Mouse (Mus musculus): ENCODE measurements at regions not wholly inside any gene's neighbourhood (a gene's known extent, or its start where the extent isn't known, plus 50 kb on each side); places are given as distances from the start of the nearest gene placed in this dataset.

- no peaks in the 10 kb centered on the region for H3K36me3 ChIP-seq (ENCODE audit: control insufficient read depth, insufficient read depth, low read length)
- no peak overlapping the region for H3K27ac ChIP-seq (ENCODE audit: low read depth, low read length)
- H3K4me3 ChIP-seq (ENCODE audit: low read depth, low read length): no peak overlapping the region
- no peaks in the 10 kb centered on the region for H3K4me1 ChIP-seq (replicated peaks; ENCODE audit: control insufficient read depth, insufficient read depth, low read length)
- H3K9ac ChIP-seq (ENCODE audit: low read depth, low read length): no peak overlapping the region
- no peaks in the 10 kb centered on the region for H3K9me3 ChIP-seq (ENCODE audit: control insufficient read depth, low read length)
- 70% methylated on average over 4 of the region's 4 CpGs for WGBS
- H3K4me2 ChIP-seq: no peak overlapping the region
- DNase-seq (ENCODE audit: low spot score): no peak
- no peak for ATAC-seq (replicated peaks; ENCODE audit: low FRiP score)
- no peaks in the 10 kb centered on the region for H3K27me3 ChIP-seq (replicated peaks; ENCODE audit: control insufficient read depth, insufficient read depth, low read length)
Observed at GRCm38 (mm10) chr9:120814286-120814685, 114.7 kb upstream of the Ctnnb1 start.

DNA sequence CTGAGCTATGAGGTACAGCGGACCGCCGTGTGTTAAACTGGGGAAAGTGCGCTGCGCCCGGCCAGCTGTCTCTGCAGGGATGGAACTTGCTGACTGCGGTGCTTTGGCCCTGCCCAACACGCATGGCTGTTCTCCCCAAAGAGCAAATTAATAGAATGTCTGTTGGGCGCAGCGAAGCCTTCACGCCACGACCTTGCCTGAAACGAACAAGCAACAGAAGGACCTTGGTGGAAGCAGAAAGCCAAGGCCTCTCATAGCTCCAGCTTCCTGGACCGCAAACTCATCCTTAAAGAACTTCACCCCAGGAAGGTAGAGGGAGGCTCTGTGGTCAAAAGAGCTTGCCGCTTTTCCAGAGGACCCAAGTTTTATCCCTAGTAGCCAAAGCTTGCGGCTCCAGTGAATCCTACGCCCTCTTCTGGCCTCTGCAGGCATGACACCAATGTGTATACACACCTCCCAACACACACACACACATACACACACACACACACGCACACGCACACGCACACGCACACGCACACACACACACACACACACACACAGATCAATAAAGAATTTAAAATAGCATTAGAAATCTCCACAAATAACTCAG is 110.2 kb upstream of the Ctnnb1 start:
- H3K9me3 ChIP-seq (ENCODE audit: control insufficient read depth, low read length): no peaks in the 10 kb centered on the region
- H3K36me3 ChIP-seq (ENCODE audit: control insufficient read depth, insufficient read depth, low read length): no peaks in the 10 kb centered on the region
- DNase-seq (ENCODE audit: low spot score): no peak
- H3K4me1 ChIP-seq (replicated peaks; ENCODE audit: control insufficient read depth, insufficient read depth, low read length): no peaks in the 10 kb centered on the region
- no peak overlapping the region for H3K4me3 ChIP-seq (ENCODE audit: low read depth, low read length)
- H3K27ac ChIP-seq (ENCODE audit: low read depth, low read length): no peak overlapping the region
- H3K4me2 ChIP-seq: no peak overlapping the region
- H3K9ac ChIP-seq (ENCODE audit: low read depth, low read length): no peak overlapping the region
- H3K27me3 ChIP-seq (replicated peaks; ENCODE audit: control insufficient read depth, insufficient read depth, low read length): no peaks in the 10 kb centered on the region
- WGBS: 89% methylated on average over 22 of the region's 22 CpGs
- no peak for ATAC-seq (replicated peaks; ENCODE audit: low FRiP score)

DNA sequence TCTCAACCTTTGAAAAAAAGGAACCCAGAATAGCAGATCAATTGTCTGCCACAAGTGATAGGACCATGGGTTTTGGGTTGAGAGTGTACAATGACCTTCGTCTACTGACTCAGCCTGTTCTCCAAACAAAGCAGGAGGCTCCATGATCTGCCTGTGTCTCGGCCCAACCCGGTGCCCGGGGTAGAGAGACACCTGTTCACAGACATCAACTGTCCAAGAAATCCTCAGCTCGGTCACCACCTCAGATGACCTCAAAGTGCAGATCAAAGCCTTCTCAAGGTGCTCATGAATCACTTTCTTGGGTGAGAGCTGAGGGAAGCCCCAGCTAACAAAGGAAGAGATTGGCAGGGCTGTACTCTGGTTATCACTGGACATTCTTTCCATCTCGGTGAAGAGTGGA is 108.1 kb upstream of the Ctnnb1 start:
- Histone ChIP-seq H3K9me3 (ENCODE audit: control insufficient read depth, low read length) (no peaks in the 10 kb centered on the region), H3K4me2 (no peak overlapping the region), H3K9ac (ENCODE audit: low read depth, low read length) (no peak overlapping the region), H3K27ac (ENCODE audit: low read depth, low read length) (no peak overlapping the region), H3K4me3 (ENCODE audit: low read depth, low read length) (no peak overlapping the region), H3K36me3 (ENCODE audit: control insufficient read depth, insufficient read depth, low read length) (no peaks in the 10 kb centered on the region), H3K27me3 (replicated peaks; ENCODE audit: control insufficient read depth, insufficient read depth, low read length) (no peaks in the 10 kb centered on the region), H3K4me1 (replicated peaks; ENCODE audit: control insufficient read depth, insufficient read depth, low read length) (no peaks in the 10 kb centered on the region)
- WGBS: 74% methylated on average over 6 of the region's 6 CpGs
- ATAC-seq (replicated peaks; ENCODE audit: low FRiP score) (no peak), DNase-seq (ENCODE audit: low spot score) (no peak)

DNA sequence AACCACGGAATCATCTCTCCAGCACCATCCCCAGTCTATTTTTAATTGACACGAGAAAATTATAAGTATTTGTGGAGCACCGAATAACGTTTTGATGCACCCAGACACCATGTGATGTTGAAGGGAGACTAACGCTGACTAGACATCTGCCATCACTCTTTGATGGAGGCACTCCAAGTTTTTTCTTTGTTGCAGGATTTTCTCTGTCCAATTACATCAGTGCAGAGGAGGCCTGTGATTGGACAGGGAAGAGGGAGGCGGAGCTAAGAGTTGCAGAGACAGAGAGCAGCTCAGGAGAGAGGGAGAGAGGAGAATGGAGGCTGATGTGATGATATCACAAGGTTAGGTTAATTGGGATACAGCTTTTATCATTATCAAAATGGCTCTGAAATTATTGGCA is 105.6 kb upstream of the Ctnnb1 start:
- H3K27me3 ChIP-seq (replicated peaks; ENCODE audit: control insufficient read depth, insufficient read depth, low read length): no peaks in the 10 kb centered on the region
- no peak overlapping the region for H3K27ac ChIP-seq (ENCODE audit: low read depth, low read length)
- no peak overlapping the region for H3K9ac ChIP-seq (ENCODE audit: low read depth, low read length)
- no peaks in the 10 kb centered on the region for H3K4me1 ChIP-seq (replicated peaks; ENCODE audit: control insufficient read depth, insufficient read depth, low read length)
- H3K4me3 ChIP-seq (ENCODE audit: low read depth, low read length): no peak overlapping the region
- ATAC-seq (replicated peaks; ENCODE audit: low FRiP score): no peak
- no peak overlapping the region for H3K4me2 ChIP-seq
- no peaks in the 10 kb centered on the region for H3K36me3 ChIP-seq (ENCODE audit: control insufficient read depth, insufficient read depth, low read length)
- no peak for DNase-seq (ENCODE audit: low spot score)
- WGBS: 66% methylated on average over 6 of the region's 6 CpGs
- H3K9me3 ChIP-seq (ENCODE audit: control insufficient read depth, low read length): no peaks in the 10 kb centered on the region

GRCm38 (mm10) chr9:120826266-120826665 is 102.8 kb upstream of the Ctnnb1 start:
- H3K4me2 ChIP-seq: no peak overlapping the region
- no peak overlapping the region for H3K27ac ChIP-seq (ENCODE audit: low read depth, low read length)
- H3K27me3 ChIP-seq (replicated peaks; ENCODE audit: control insufficient read depth, insufficient read depth, low read length): no peaks in the 10 kb centered on the region
- no peaks in the 10 kb centered on the region for H3K4me1 ChIP-seq (replicated peaks; ENCODE audit: control insufficient read depth, insufficient read depth, low read length)
- ATAC-seq (replicated peaks; ENCODE audit: low FRiP score) (no peak), DNase-seq (ENCODE audit: low spot score) (no peak)
- H3K9ac ChIP-seq (ENCODE audit: low read depth, low read length): no peak overlapping the region
- no peak overlapping the region for H3K4me3 ChIP-seq (ENCODE audit: low read depth, low read length)
- H3K9me3 ChIP-seq (ENCODE audit: control insufficient read depth, low read length): no peaks in the 10 kb centered on the region
- WGBS: 22% methylated on average over 4 of the region's 4 CpGs
- H3K36me3 ChIP-seq (ENCODE audit: control insufficient read depth, insufficient read depth, low read length): no peaks in the 10 kb centered on the region

GRCm38 (mm10) chr9:120830526-120830925 is 98.5 kb upstream of the Ctnnb1 start:
- ATAC-seq (replicated peaks; ENCODE audit: low FRiP score): no peak
- H3K36me3 ChIP-seq (ENCODE audit: control insufficient read depth, insufficient read depth, low read length): no peaks in the 10 kb centered on the region
- no peaks in the 10 kb centered on the region for H3K4me1 ChIP-seq (replicated peaks; ENCODE audit: control insufficient read depth, insufficient read depth, low read length)
- no peak overlapping the region for H3K27ac ChIP-seq (ENCODE audit: low read depth, low read length)
- H3K4me2 ChIP-seq: no peak overlapping the region
- H3K9me3 ChIP-seq (ENCODE audit: control insufficient read depth, low read length): no peaks in the 10 kb centered on the region
- 75% methylated on average over 5 of the region's 5 CpGs for WGBS
- H3K9ac ChIP-seq (ENCODE audit: low read depth, low read length): no peak overlapping the region
- no peak overlapping the region for H3K4me3 ChIP-seq (ENCODE audit: low read depth, low read length)
- H3K27me3 ChIP-seq (replicated peaks; ENCODE audit: control insufficient read depth, insufficient read depth, low read length): no peaks in the 10 kb centered on the region
- no peak for DNase-seq (ENCODE audit: low spot score)

DNA sequence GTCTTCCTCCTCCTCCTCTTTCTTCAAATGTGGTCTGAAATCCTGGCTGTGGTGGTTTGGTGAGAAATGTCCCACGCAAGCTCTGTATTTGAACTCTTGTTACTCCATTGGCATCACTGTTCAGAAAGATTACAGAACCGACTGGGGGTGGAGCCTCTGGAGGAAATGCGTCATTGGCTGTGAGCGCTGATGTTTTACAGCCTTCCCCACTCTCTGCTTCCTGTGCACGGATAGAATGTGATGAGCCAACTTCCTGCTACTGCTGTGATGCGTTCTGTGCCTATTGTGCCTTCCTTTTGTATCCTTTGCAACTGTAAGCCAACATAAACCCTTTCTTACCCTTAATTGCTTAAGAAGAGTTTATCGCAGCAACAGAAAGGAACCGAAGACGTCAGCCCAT is 94.8 kb upstream of the Ctnnb1 start:
- Histone ChIP-seq H3K4me3 (ENCODE audit: low read depth, low read length) (no peak overlapping the region), H3K36me3 (ENCODE audit: control insufficient read depth, insufficient read depth, low read length) (no peaks in the 10 kb centered on the region), H3K4me2 (no peak overlapping the region), H3K9me3 (ENCODE audit: control insufficient read depth, low read length) (no peaks in the 10 kb centered on the region), H3K4me1 (replicated peaks; ENCODE audit: control insufficient read depth, insufficient read depth, low read length) (no peaks in the 10 kb centered on the region), H3K27me3 (replicated peaks; ENCODE audit: control insufficient read depth, insufficient read depth, low read length) (no peaks in the 10 kb centered on the region), H3K27ac (ENCODE audit: low read depth, low read length) (no peak overlapping the region), H3K9ac (ENCODE audit: low read depth, low read length) (no peak overlapping the region)
- DNase-seq (ENCODE audit: low spot score): no peak
- no peak for ATAC-seq (replicated peaks; ENCODE audit: low FRiP score)
- WGBS: 71% methylated on average over 9 of the region's 9 CpGs

- H3K4me1 ChIP-seq (replicated peaks; ENCODE audit: control insufficient read depth, insufficient read depth, low read length): no peaks in the 10 kb centered on the region
- H3K36me3 ChIP-seq (ENCODE audit: control insufficient read depth, insufficient read depth, low read length): no peaks in the 10 kb centered on the region
- ATAC-seq (replicated peaks; ENCODE audit: low FRiP score) (no peak), DNase-seq (ENCODE audit: low spot score) (no peak)
- WGBS: 87% methylated on average over 4 of the region's 4 CpGs
- H3K27ac ChIP-seq (ENCODE audit: low read depth, low read length): no peak overlapping the region
- H3K9ac ChIP-seq (ENCODE audit: low read depth, low read length): no peak overlapping the region
- H3K27me3 ChIP-seq (replicated peaks; ENCODE audit: control insufficient read depth, insufficient read depth, low read length): no peaks in the 10 kb centered on the region
- no peak overlapping the region for H3K4me3 ChIP-seq (ENCODE audit: low read depth, low read length)
- no peak overlapping the region for H3K4me2 ChIP-seq
- H3K9me3 ChIP-seq (ENCODE audit: control insufficient read depth, low read length): no peaks in the 10 kb centered on the region
Observed at GRCm38 (mm10) chr9:120835621-120836020, 93.4 kb upstream of the Ctnnb1 start.

DNA sequence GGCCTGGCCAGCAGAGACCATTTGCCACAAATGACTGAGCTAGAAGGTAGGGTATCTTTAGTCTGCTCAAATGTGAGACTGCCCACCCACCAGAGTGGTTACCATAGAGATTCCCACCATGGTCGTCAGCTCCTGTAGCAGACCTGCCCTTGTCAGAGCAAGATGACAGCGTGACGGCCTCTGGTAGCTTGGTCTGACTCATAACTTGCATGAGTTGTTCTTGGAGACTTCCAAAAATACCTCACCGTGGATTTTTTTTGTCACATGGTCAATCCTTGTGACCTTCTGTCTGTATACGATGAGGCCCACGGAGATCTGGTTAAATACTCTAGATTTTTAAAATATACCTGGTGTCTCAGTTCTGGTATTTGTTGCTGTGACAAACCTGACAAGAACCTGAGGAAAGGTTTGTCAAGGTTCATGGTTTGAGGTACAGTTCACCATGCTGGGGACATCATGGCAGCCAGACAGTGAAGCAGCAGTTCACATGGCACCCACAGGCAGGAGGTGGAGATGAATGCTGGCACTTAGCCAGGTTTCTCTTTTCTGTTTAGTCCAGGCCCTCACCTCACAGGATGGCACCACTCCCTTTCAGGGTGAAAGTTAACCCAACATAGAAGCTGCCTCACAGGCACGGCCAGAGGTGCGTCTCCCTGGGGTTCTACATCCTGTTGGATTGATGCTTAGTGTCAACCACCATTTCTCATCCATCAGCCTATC is 91.4 kb upstream of the Ctnnb1 start:
- Histone ChIP-seq H3K9ac (ENCODE audit: low read depth, low read length) (no peak overlapping the region), H3K4me1 (replicated peaks; ENCODE audit: control insufficient read depth, insufficient read depth, low read length) (no peaks in the 10 kb centered on the region), H3K9me3 (ENCODE audit: control insufficient read depth, low read length) (no peaks in the 10 kb centered on the region), H3K4me2 (no peak overlapping the region), H3K36me3 (ENCODE audit: control insufficient read depth, insufficient read depth, low read length) (no peaks in the 10 kb centered on the region), H3K27ac (ENCODE audit: low read depth, low read length) (no peak overlapping the region), H3K27me3 (replicated peaks; ENCODE audit: control insufficient read depth, insufficient read depth, low read length) (no peaks in the 10 kb centered on the region), H3K4me3 (ENCODE audit: low read depth, low read length) (no peak overlapping the region)
- no peak for ATAC-seq (replicated peaks; ENCODE audit: low FRiP score)
- WGBS: 91% methylated on average over 8 of the region's 8 CpGs
- DNase-seq (ENCODE audit: low spot score): no peak
